Mouse (Mus musculus): ENCODE measurements around the gene Gpr4.

The Gpr4 gene

GRCm38 (mm10) chr7:19194676-19195075 is 17.7 kb upstream of the Gpr4 start:
- DNase-seq (ENCODE audit: extremely low spot score), result no peak

GRCm38 (mm10) chr7:19196676-19197075 is 15.7 kb upstream of the Gpr4 start:
- DNase-seq (ENCODE audit: extremely low spot score), result no peak

GRCm38 (mm10) chr7:19197985-19198384 is 14.4 kb upstream of the Gpr4 start:
- DNase-seq (ENCODE audit: extremely low spot score), result no peak

- DNase-seq (ENCODE audit: extremely low spot score), result no peak
Measured at GRCm38 (mm10) chr7:19201660-19202059, 10.7 kb upstream of the Gpr4 start.

GRCm38 (mm10) chr7:19202065-19202850 is 10.1 kb upstream of the Gpr4 start:
- DNase-seq (ENCODE audit: extremely low spot score), result no peak

- DNase-seq (ENCODE audit: extremely low spot score), result no peak
Measured at GRCm38 (mm10) chr7:19208201-19208910, 4.0 kb upstream of the Gpr4 start.

- DNase-seq (ENCODE audit: extremely low spot score), result peak; percentile 36
Measured at GRCm38 (mm10) chr7:19208944-19209472, 3.3 kb upstream of the Gpr4 start.

- DNase-seq (ENCODE audit: extremely low spot score), result no peak
Measured at GRCm38 (mm10) chr7:19209494-19209893, 2.8 kb upstream of the Gpr4 start.

- DNase-seq (ENCODE audit: extremely low spot score), result no peak
Measured at GRCm38 (mm10) chr7:19210010-19210409, 2.3 kb upstream of the Gpr4 start.

GRCm38 (mm10) chr7:19211041-19211675 is 1.2 kb upstream of the Gpr4 start:
- DNase-seq (ENCODE audit: extremely low spot score), result no peak

GRCm38 (mm10) chr7:19213385-19213784 is 1.0 kb downstream of the Gpr4 start:
- no peak for DNase-seq (ENCODE audit: extremely low spot score)

- no peak for DNase-seq (ENCODE audit: extremely low spot score)
Measured at GRCm38 (mm10) chr7:19214369-19214768, 2.0 kb downstream of the Gpr4 start.

GRCm38 (mm10) chr7:19214940-19215339 is 2.6 kb downstream of the Gpr4 start:
- DNase-seq (ENCODE audit: extremely low spot score), result no peak

GRCm38 (mm10) chr7:19217492-19217891 is 5.2 kb downstream of the Gpr4 start:
- no peak for DNase-seq (ENCODE audit: extremely low spot score)

- DNase-seq (ENCODE audit: extremely low spot score), result no peak
Measured at GRCm38 (mm10) chr7:19217944-19218343, 5.6 kb downstream of the Gpr4 start.

GRCm38 (mm10) chr7:19220061-19220460 is 7.7 kb downstream of the Gpr4 start:
- no peak for DNase-seq (ENCODE audit: extremely low spot score)

- DNase-seq (ENCODE audit: extremely low spot score), result no peak
Measured at GRCm38 (mm10) chr7:19222189-19222588, 9.9 kb downstream of the Gpr4 start.

- DNase-seq (ENCODE audit: extremely low spot score), result no peak
Measured at GRCm38 (mm10) chr7:19222875-19223274, 10.5 kb downstream of the Gpr4 start.

GRCm38 (mm10) chr7:19224933-19225332 is 12.6 kb downstream of the Gpr4 start:
- no peak for DNase-seq (ENCODE audit: extremely low spot score)

GRCm38 (mm10) chr7:19226817-19227797 is 14.8 kb downstream of the Gpr4 start:
- peak; percentile 57 for DNase-seq (ENCODE audit: extremely low spot score)

All from embryo, embryonic 9.5 days (tissue).